Mouse (Mus musculus) liver, postnatal 0 days (tissue): ENCODE measurements around the gene Adam1b. TPM values are rescaled to one million over a fixed set of nuclear protein-coding genes. Genes with fewer than 3 reads are reported as not detected.
A peak's percentile ranks its signal among the peaks of the same experiment; 100 is the strongest.
"Not testable (repeated sequence)": the region's sequence is repeated elsewhere in the genome, so short reads cannot be mapped to it uniquely, and the experiment has no call there.

Source experiments
- ATAC-seq: fragments of 200-750 bp; cut with Nextera tagmentation; 2 replicates; pipeline ENCODE4 v1.8.0; 2017; ENCODE audit warnings: mild to moderate bottlenecking, moderate library complexity
- DNase-seq: peaks from one replicate; pipeline ENCODE4 v3.0.0-alpha.2; 2016
- H3K27ac ChIP-seq: fragments of 300-500 bp; sonication (generic); 2 replicates; pipeline ENCODE4 v1.5.1; 2014; ENCODE audit warnings: antibody characterized with exemption, moderate library complexity, mild to moderate bottlenecking, low read depth
- H3K27me3 ChIP-seq: fragments of 300-500 bp; sonication (generic); 2 replicates; pipeline ENCODE4 v1.6.1; 2014; ENCODE audit warnings: low read length, control low read depth, mixed read lengths; ENCODE audit not compliant: insufficient read depth
- H3K36me3 ChIP-seq: fragments of 300-500 bp; sonication (generic); replicated peaks from 2 replicates; pipeline ENCODE4 v1.6.1; 2014; ENCODE audit warnings: mild to moderate bottlenecking, control low read depth, low read length, moderate library complexity, mixed read lengths; ENCODE audit not compliant: insufficient read depth
- H3K4me1 ChIP-seq: fragments of 300-500 bp; sonication (generic); 2 replicates; pipeline ENCODE4 v1.6.1; 2014; ENCODE audit warnings: antibody characterized with exemption, mild to moderate bottlenecking, control low read depth; ENCODE audit not compliant: insufficient read depth
- H3K4me2 ChIP-seq: fragments of 300-500 bp; sonication (generic); 2 replicates; pipeline ENCODE4 v1.6.1; 2014; ENCODE audit warnings: low read depth, mild to moderate bottlenecking, low read length, moderate library complexity, mixed read lengths
- H3K4me3 ChIP-seq: fragments of 300-500 bp; sonication (generic); 2 replicates; pipeline ENCODE4 v1.5.1; 2014; ENCODE audit warnings: low read depth, low read length
- H3K9ac ChIP-seq: fragments of 300-500 bp; sonication (generic); replicated peaks from 2 replicates; pipeline ENCODE4 v1.6.1; 2014; ENCODE audit warnings: mild to moderate bottlenecking, moderate library complexity
- H3K9me3 ChIP-seq: fragments of 300-500 bp; sonication (generic); 2 replicates; pipeline ENCODE4 v1.6.1; 2016; ENCODE audit warnings: mild to moderate bottlenecking, control low read depth, low read length, mixed read lengths
- CTCF ChIP-seq: sonication (generic); IDR thresholded peaks from 2 replicates; pipeline ENCODE4 v1.5.1; 2016; ENCODE audit warnings: antibody characterized with exemption, low read depth
- EP300 ChIP-seq: IDR thresholded peaks from 2 replicates; pipeline ENCODE4 v1.6.1; 2016; ENCODE audit warnings: antibody characterized with exemption, low read depth, mild to moderate bottlenecking
- WGBS: fragments of 180-500 bp; shearing (Covaris S2); extraction: QIAGEN DNeasy Blood & Tissue Kit; methylation state at CpG from one replicate; pipeline ENCODE4 v1.1.7; 2014; ENCODE audit not compliant: insufficient replicate concordance; 5-methylcytosine and 5-hydroxymethylcytosine counted together
- polyA plus RNA-seq: library from polyadenylated mRNA; unstranded; fragments of >200 nt; fragmentation: Nextera tagmentation; extraction: Ambion mirVana; gene quantifications from 2 replicates; pipeline ENCODE4 v1.2.1, GENCODE M21; 2015

The Adam1b gene
- polyA plus RNA-seq, 1 experiment from 2014 or later, result not detected

DNA sequence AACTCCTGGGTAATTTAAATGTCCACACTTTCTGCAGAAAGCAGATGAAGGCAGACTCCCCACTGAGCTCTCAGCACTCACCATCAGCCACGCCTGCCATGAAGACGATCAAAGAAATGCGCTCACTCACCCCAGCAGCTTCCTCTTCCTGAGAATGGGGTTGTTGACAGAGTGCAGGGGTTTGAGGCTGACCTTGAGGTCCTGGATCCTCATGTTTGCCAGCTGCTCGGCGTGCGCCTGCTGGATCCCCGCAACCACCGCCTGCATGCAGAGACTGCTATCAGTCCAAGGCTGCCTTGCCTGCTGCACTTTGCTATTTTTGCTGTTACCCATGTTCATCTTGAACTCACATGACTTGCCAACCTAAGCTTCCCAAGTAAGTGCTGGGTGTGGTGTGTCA is 23.7 kb upstream of the Adam1b start:
- H3K4me3 ChIP-seq, result no peak overlapping the region
- no peaks in the 10 kb centered on the region for H3K9me3 ChIP-seq
- ATAC-seq (no peak), DNase-seq (no peak)
- H3K4me1 ChIP-seq, result no peaks in the 10 kb centered on the region
- H3K27ac ChIP-seq, result no peak overlapping the region
- H3K36me3 ChIP-seq, result peaks cover 74% of the 10 kb centered on the region
- no peak overlapping the region for H3K9ac ChIP-seq
- 84% methylated on average over 8 of the region's 8 CpGs for WGBS
- TF ChIP-seq CTCF, result no peak
- no peak for TF ChIP-seq EP300
- no peak overlapping the region for H3K4me2 ChIP-seq
- H3K27me3 ChIP-seq, result no peaks in the 10 kb centered on the region

DNA sequence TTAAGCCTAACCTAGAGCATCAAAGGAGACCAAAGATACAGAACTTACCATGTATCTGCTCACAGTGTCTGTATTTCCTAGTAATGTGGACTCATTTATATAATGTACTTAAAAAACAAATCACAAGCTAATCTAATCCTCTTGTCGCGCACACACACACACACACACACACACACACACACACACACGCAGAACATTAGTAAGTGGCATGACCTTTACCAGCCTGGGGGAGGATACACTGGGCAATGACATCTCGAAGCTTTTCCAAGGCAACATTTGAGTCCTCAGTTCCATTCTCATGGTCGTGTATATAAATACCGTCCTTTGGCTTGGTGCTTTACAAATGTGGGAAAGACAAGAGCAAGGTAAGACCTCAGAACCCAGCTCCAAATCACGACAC is 23.3 kb upstream of the Adam1b start:
- Histone ChIP-seq H3K4me2 (no peak overlapping the region), H3K4me3 (no peak overlapping the region), H3K4me1 (no peaks in the 10 kb centered on the region), H3K36me3 (peaks cover 76% of the 10 kb centered on the region), H3K27me3 (no peaks in the 10 kb centered on the region), H3K27ac (no peak overlapping the region), H3K9me3 (no peaks in the 10 kb centered on the region), H3K9ac (no peak overlapping the region)
- WGBS, result 87% methylated on average over 7 of the region's 7 CpGs
- TF ChIP-seq EP300 (no peak), CTCF (no peak)
- DNase-seq (no peak), ATAC-seq (no peak)

DNA sequence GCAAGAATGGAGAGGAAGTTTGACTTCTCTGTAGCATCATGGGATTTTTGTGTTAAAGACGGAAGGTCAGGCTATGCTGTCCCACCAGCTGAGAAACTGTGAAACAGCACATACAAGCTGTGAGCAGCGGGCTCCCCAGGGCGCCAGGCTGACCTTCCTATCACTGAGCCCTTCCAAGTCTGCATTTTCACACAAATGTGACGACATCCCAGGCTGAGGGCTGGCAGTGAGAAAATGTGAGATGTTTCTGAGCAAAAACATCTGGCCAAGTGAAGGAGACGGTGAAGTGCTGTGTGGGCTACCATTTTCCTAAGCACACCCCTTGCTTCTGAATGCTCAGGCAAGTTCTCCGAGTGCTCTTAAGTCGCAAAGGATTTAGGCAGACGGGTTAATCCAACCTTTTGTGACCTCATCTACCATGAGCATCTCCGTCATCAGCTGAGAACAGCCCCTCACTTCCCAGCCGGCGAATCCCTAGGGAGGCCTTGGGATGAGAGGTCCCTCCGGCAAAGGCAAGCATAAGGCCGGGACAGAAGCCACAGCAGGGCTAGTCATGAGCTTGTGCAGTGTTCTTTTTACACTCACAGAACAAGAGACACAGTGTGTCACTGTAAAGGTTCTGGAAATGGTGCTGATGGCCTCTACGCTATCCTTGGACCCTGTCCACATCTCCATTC is 22.7 kb upstream of the Adam1b start:
- H3K4me2 ChIP-seq, result no peak overlapping the region
- no peak overlapping the region for H3K9ac ChIP-seq
- no peak overlapping the region for H3K4me3 ChIP-seq
- no peaks in the 10 kb centered on the region for H3K27me3 ChIP-seq
- H3K4me1 ChIP-seq, result no peaks in the 10 kb centered on the region
- no peak overlapping the region for H3K27ac ChIP-seq
- H3K9me3 ChIP-seq, result no peaks in the 10 kb centered on the region
- H3K36me3 ChIP-seq, result peaks cover 76% of the 10 kb centered on the region
- 86% methylated on average over 14 of the region's 14 CpGs for WGBS
- no peak for ATAC-seq
- DNase-seq, result no peak
- TF ChIP-seq CTCF, result no peak
- no peak for TF ChIP-seq EP300

DNA sequence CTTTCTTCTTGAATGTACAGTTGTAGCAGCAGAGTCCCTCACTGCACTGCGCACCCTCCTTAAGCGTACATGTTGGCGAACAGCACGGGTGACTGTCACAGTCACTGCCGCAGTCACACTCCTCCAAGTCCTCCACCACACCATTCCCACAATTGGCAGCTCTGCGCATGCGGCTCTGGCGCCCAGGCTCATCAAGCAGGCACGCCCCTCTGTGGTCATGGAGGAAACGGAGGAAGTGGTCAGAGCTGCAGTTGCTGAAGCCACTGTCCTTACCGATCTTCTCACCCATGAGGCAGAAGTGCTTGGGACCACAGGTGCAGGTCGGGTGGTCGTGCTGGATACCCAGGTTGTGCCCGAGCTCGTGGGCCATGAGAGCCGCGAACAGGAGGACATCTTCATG is 16.5 kb upstream of the Adam1b start:
- H3K4me1 ChIP-seq, H3K27me3 ChIP-seq, H3K9ac ChIP-seq, H3K4me2 ChIP-seq, H3K27ac ChIP-seq, H3K9me3 ChIP-seq, H3K4me3 ChIP-seq: not testable (repeated sequence)
- WGBS, result 54% methylated on average over 10 of the region's 17 CpGs
- ATAC-seq, result 0 out of 2 replicates have a peak, but pooled peaks have one; percentile 25
- H3K36me3 ChIP-seq, result peaks cover 26% of the 10 kb centered on the region
- peak; percentile 36 for DNase-seq

DNA sequence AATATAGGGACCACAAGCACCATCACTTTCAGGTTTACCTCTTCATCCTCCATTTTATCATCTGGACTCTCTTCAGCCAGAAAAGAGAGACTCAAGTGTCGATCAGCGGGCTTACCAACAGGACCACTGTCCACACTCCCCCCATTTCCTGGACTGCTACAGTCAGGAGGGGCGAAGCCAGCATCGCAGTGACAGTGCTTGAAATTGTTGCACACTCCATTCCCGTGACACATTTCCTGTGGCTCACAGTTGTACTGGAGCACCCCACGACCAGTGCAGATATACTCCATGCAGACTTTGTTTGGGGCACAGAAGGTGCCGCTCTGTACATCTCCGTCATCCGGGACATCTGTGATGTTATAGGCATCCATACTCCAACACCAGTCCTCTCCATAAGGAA is 15.7 kb upstream of the Adam1b start:
- H3K4me1 ChIP-seq, result no peaks in the 10 kb centered on the region
- 74% methylated on average over 9 of the region's 9 CpGs for WGBS
- DNase-seq, result no peak

DNA sequence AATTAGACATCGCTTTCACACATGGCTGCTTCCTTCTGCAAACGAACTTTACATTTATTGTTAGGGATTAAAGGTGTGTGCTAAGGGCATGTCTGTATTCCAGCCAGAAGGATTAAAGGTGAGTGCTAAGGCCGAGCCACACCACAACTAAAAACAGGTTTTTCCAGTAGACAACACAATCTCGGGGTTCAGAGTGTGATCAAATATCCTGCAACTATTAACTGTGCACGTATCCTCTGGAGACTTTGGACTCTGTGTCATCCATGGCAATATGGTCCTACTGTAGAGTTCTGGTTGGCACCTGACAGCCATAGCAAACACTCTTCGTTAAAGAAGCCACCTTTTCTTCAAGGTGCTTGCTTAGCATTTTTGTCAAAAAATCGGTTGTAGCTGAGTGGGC is 6.8 kb upstream of the Adam1b start:
- TF ChIP-seq CTCF, result no peak
- no peak for TF ChIP-seq EP300
- H3K27me3 ChIP-seq, result no peaks in the 10 kb centered on the region
- no peaks in the 10 kb centered on the region for H3K36me3 ChIP-seq
- no peaks in the 10 kb centered on the region for H3K9me3 ChIP-seq
- H3K4me1 ChIP-seq, result no peaks in the 10 kb centered on the region
- H3K27ac ChIP-seq, result no peak overlapping the region
- no peak for DNase-seq
- no peak overlapping the region for H3K4me2 ChIP-seq
- WGBS, result 72% methylated on average over 7 of the region's 7 CpGs
- H3K9ac ChIP-seq, result no peak overlapping the region
- ATAC-seq, result no peak
- H3K4me3 ChIP-seq, result no peak overlapping the region

More for the DNA sequence above, 15.7 kb upstream of the Adam1b start:
- Histone ChIP-seq H3K9ac (no peak overlapping the region), H3K27ac (no peak overlapping the region), H3K27me3 (no peaks in the 10 kb centered on the region), H3K9me3 (no peaks in the 10 kb centered on the region), H3K4me3 (no peak overlapping the region), H3K4me2 (no peak overlapping the region), H3K36me3 (peaks cover 20% of the 10 kb centered on the region)
- TF ChIP-seq EP300, result no peak
- no peak for TF ChIP-seq CTCF
- no peak for ATAC-seq

DNA sequence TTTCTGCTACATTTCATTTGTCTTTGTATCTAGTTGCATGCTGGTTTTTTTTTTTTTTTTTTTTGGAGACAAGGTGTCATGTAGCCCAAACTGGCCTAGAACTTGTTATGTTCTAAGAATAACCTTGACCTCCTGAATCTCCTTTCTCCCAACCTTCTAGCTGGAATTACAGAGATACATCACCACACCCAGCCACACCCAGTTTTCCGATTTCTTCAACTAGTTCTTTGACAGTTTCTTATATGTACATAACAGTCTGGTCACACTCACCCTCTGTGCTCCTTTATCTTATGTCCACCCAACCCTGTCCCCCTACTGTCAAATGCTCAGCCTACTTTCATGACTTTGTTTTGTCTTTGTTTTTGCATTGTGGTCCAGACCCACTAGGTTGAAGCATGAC is 3.6 kb upstream of the Adam1b start:
- H3K4me3 ChIP-seq, result no peak overlapping the region
- no peak overlapping the region for H3K27ac ChIP-seq
- no peak overlapping the region for H3K9ac ChIP-seq
- no peaks in the 10 kb centered on the region for H3K36me3 ChIP-seq
- ATAC-seq (no peak), DNase-seq (no peak)
- WGBS, result 76% methylated on average over 1 of the region's 1 CpGs
- H3K4me2 ChIP-seq, result no peak overlapping the region
- no peaks in the 10 kb centered on the region for H3K4me1 ChIP-seq
- H3K9me3 ChIP-seq, result no peaks in the 10 kb centered on the region
- TF ChIP-seq EP300, result no peak
- no peak for TF ChIP-seq CTCF
- H3K27me3 ChIP-seq, result no peaks in the 10 kb centered on the region

DNA sequence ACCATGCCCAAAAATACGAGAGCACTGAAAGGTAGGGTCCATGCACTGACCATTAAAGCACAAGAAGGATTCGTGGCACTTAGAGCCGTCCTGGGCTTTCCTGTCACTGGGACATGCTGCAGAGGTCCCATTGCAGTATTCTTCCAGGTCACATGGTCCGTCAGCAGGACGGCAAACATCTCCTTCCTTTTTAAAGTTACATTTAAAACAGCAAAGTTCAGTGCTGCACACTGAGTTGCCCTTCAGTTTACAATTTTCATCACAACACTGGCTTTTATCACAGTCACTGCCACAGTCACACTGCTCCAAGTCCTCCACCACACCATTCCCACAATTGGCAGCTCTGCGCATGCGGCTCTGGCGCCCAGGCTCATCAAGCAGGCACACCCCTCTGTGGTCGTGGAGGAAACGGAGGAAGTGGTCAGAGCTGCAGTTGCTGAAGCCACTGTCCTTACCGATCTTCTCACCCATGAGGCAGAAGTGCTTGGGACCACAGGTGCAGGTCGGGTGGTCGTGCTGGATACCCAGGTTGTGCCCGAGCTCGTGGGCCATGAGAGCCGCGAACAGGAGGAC is 1.7 kb downstream of the Adam1b start:
- Histone ChIP-seq H3K4me2 (peak overlapping the region; percentile 60), H3K9ac (0 out of 2 replicates have a peak overlapping the region, but pooled peaks have one; percentile 16), H3K4me3 (peak overlapping the region; percentile 24; the same call in 1 of the 2 replicates)
- H3K36me3 ChIP-seq, H3K4me1 ChIP-seq, H3K27me3 ChIP-seq, H3K9me3 ChIP-seq, H3K27ac ChIP-seq: not testable (repeated sequence)
- 28% methylated on average over 10 of the region's 17 CpGs for WGBS
- ATAC-seq, result peak; percentile 29; the same call in 1 of the 2 replicates
- peak; percentile 31 for DNase-seq
